Mouse (Mus musculus) forebrain, embryonic 10.5 days (tissue): ENCODE data around the gene Zfp28. TPM values are rescaled to one million over a fixed set of nuclear protein-coding genes. Genes with fewer than 3 reads are reported as not detected.

Experiments
- DNase-seq: peaks from one replicate; pipeline ENCODE4 v3.0.0-alpha.2; 2017; ENCODE audit warnings: low spot score; ENCODE audit errors: extremely low spot score
- H3K27ac ChIP-seq: fragments of 300-500 bp; sonication (generic); 2 replicates; pipeline ENCODE4 v1.5.1; 2016; ENCODE audit warnings: mild to moderate bottlenecking
- H3K27me3 ChIP-seq: fragments of 300-500 bp; sonication (generic); 2 replicates; pipeline ENCODE4 v1.6.1; 2016; ENCODE audit warnings: mild to moderate bottlenecking; ENCODE audit not compliant: poor library complexity, severe bottlenecking
- H3K36me3 ChIP-seq: fragments of 300-500 bp; sonication (generic); replicated peaks from 2 replicates; pipeline ENCODE4 v1.6.1; 2016; ENCODE audit warnings: mild to moderate bottlenecking, moderate library complexity
- H3K4me1 ChIP-seq: fragments of 300-500 bp; sonication (generic); 2 replicates; pipeline ENCODE4 v1.6.1; 2016
- H3K4me3 ChIP-seq: fragments of 300-500 bp; sonication (generic); 2 replicates; pipeline ENCODE4 v1.5.1; 2016; ENCODE audit warnings: mild to moderate bottlenecking, moderate library complexity
- H3K9me3 ChIP-seq: fragments of 300-500 bp; sonication (generic); 2 replicates; pipeline ENCODE4 v1.6.1; 2016; ENCODE audit warnings: mild to moderate bottlenecking, moderate library complexity
- WGBS: fragments of 180-500 bp; shearing (Covaris S2); methylation state at CpG from one replicate; pipeline ENCODE4 v1.1.7; 2016; 5-methylcytosine and 5-hydroxymethylcytosine counted together
- polyA plus RNA-seq: library from polyadenylated mRNA; unstranded; fragments of >200 nt; fragmentation: Nextera tagmentation; extraction: Ambion mirVana; gene quantifications from 2 replicates; pipeline ENCODE4 v1.2.1, GENCODE M21; 2016

Gene Zfp28
- polyA plus RNA-seq, result 9.3 and 10.9 TPM in 2 replicates

GRCm38 (mm10) chr7:6383044-6383455 lies at the start of gene Zfp28:
Zfp28 (plus strand) TSS chr7:6383295.
- peak; percentile 98 for DNase-seq
- Histone ChIP-seq H3K4me1 (peaks cover 20% of the 10 kb centered on the region), H3K36me3 (peaks cover 13% of the 10 kb centered on the region), H3K27ac (peak within 1 kb of the TSS; percentile 79), H3K9me3 (peaks cover 11% of the 10 kb centered on the region; the same call in 1 of the 2 replicates), H3K4me3 (peak within 1 kb of the TSS; percentile 71), H3K27me3 (no peaks in the 10 kb centered on the region)
- WGBS, result 0% methylated on average over 28 of the region's 28 CpGs

GRCm38 (mm10) chr7:6339865-6340264 lies 43.2 kb upstream of the Zfp28 start:
- H3K36me3 ChIP-seq, result no peaks in the 10 kb centered on the region
- H3K4me3 ChIP-seq, result no peak overlapping the region
- H3K9me3 ChIP-seq, result peaks cover 4% of the 10 kb centered on the region; the same call in 1 of the 2 replicates
- H3K4me1 ChIP-seq, result peaks cover 3% of the 10 kb centered on the region; the same call in 1 of the 2 replicates
- DNase-seq, result no peak
- no peak overlapping the region for H3K27ac ChIP-seq
- 82% methylated on average over 5 of the region's 5 CpGs for WGBS
- H3K27me3 ChIP-seq, result no peaks in the 10 kb centered on the region

- Histone ChIP-seq H3K9me3 (peaks cover 4% of the 10 kb centered on the region; the same call in 1 of the 2 replicates), H3K4me1 (peaks cover 3% of the 10 kb centered on the region; the same call in 1 of the 2 replicates), H3K27me3 (no peaks in the 10 kb centered on the region), H3K36me3 (no peaks in the 10 kb centered on the region), H3K4me3 (peak within 1 kb of the TSS; percentile 67), H3K27ac (peak within 1 kb of the TSS; percentile 91)
- WGBS, result under 1% methylated on average over 26 of the region's 26 CpGs
- peak; percentile 83 for DNase-seq
Observed at GRCm38 (mm10) chr7:6343501-6344071, 39.5 kb upstream of the Zfp28 start, which contains the start of gene Gm3854. Gm3854 (plus strand) TSS chr7:6343759.

GRCm38 (mm10) chr7:6344124-6344523 lies 39.0 kb upstream of the Zfp28 start:
- H3K36me3 ChIP-seq, result no peaks in the 10 kb centered on the region
- H3K9me3 ChIP-seq, result peaks cover 4% of the 10 kb centered on the region; the same call in 1 of the 2 replicates
- H3K4me1 ChIP-seq, result peaks cover 3% of the 10 kb centered on the region; the same call in 1 of the 2 replicates
- DNase-seq, result no peak
- H3K4me3 ChIP-seq, result peak overlapping the region; percentile 67
- H3K27me3 ChIP-seq, result no peaks in the 10 kb centered on the region
- WGBS, result 32% methylated on average over 10 of the region's 10 CpGs
- peak overlapping the region; percentile 91; the same call in 1 of the 2 replicates for H3K27ac ChIP-seq

GRCm38 (mm10) chr7:6358121-6358520 lies 25.0 kb upstream of the Zfp28 start:
- DNase-seq, result no peak
- peaks cover 13% of the 10 kb centered on the region for H3K36me3 ChIP-seq
- no peak overlapping the region for H3K27ac ChIP-seq
- peaks cover 10% of the 10 kb centered on the region for H3K4me1 ChIP-seq
- H3K4me3 ChIP-seq, result no peak overlapping the region
- no peaks in the 10 kb centered on the region for H3K27me3 ChIP-seq
- WGBS, result 70% methylated on average over 2 of the region's 2 CpGs
- 0 out of 2 replicates have a peak, but pooled peaks cover 1% of the 10 kb centered on the region for H3K9me3 ChIP-seq

- peaks cover 8% of the 10 kb centered on the region for H3K36me3 ChIP-seq
- H3K27ac ChIP-seq, result no peak overlapping the region
- peaks cover 16% of the 10 kb centered on the region for H3K4me1 ChIP-seq
- H3K27me3 ChIP-seq, result no peaks in the 10 kb centered on the region
- H3K9me3 ChIP-seq, result 0 out of 2 replicates have a peak, but pooled peaks cover 3% of the 10 kb centered on the region
- H3K4me3 ChIP-seq, result no peak overlapping the region
- DNase-seq, result no peak
- WGBS, result 53% methylated on average over 10 of the region's 10 CpGs
Observed at GRCm38 (mm10) chr7:6358937-6359590, 24.0 kb upstream of the Zfp28 start.

- Histone ChIP-seq H3K27ac (no peak overlapping the region), H3K27me3 (no peaks in the 10 kb centered on the region), H3K4me1 (peaks cover 20% of the 10 kb centered on the region), H3K36me3 (no peaks in the 10 kb centered on the region), H3K9me3 (0 out of 2 replicates have a peak, but pooled peaks cover 3% of the 10 kb centered on the region), H3K4me3 (no peak overlapping the region)
- 12% methylated on average over 9 of the region's 9 CpGs for WGBS
- DNase-seq, result peak; percentile 17
Observed at GRCm38 (mm10) chr7:6360477-6361060, 22.5 kb upstream of the Zfp28 start.

- no peaks in the 10 kb centered on the region for H3K27me3 ChIP-seq
- WGBS, result 27% methylated on average over 7 of the region's 7 CpGs
- H3K36me3 ChIP-seq, result no peaks in the 10 kb centered on the region
- H3K4me1 ChIP-seq, result peaks cover 20% of the 10 kb centered on the region
- no peak for DNase-seq
- peak overlapping the region; percentile 84 for H3K27ac ChIP-seq
- peak overlapping the region; percentile 61 for H3K4me3 ChIP-seq
- H3K9me3 ChIP-seq, result 0 out of 2 replicates have a peak, but pooled peaks cover 3% of the 10 kb centered on the region
Observed at GRCm38 (mm10) chr7:6361756-6362155, 21.3 kb upstream of the Zfp28 start.

GRCm38 (mm10) chr7:6362268-6363046 lies 20.6 kb upstream of the Zfp28 start:
- Histone ChIP-seq H3K4me1 (peaks cover 20% of the 10 kb centered on the region), H3K27ac (peak overlapping the region; percentile 84), H3K27me3 (no peaks in the 10 kb centered on the region), H3K4me3 (peak overlapping the region; percentile 61), H3K36me3 (no peaks in the 10 kb centered on the region), H3K9me3 (0 out of 2 replicates have a peak, but pooled peaks cover 3% of the 10 kb centered on the region)
- under 1% methylated on average over 38 of the region's 38 CpGs for WGBS
- peak; percentile 98 for DNase-seq

- 0% methylated on average over 23 of the region's 23 CpGs for WGBS
- Histone ChIP-seq H3K9me3 (0 out of 2 replicates have a peak, but pooled peaks cover 3% of the 10 kb centered on the region), H3K4me1 (peaks cover 20% of the 10 kb centered on the region), H3K36me3 (no peaks in the 10 kb centered on the region), H3K27me3 (no peaks in the 10 kb centered on the region), H3K27ac (peak within 1 kb of the TSS; percentile 84), H3K4me3 (peak within 1 kb of the TSS; percentile 61)
- peak; percentile 88 for DNase-seq
Observed at GRCm38 (mm10) chr7:6363047-6363488, 20.0 kb upstream of the Zfp28 start, which contains the start of gene Zfp78. Zfp78 (plus strand) TSS chr7:6363280.

- H3K4me3 ChIP-seq, result no peak overlapping the region
- no peaks in the 10 kb centered on the region for H3K36me3 ChIP-seq
- H3K27ac ChIP-seq, result no peak overlapping the region
- DNase-seq, result no peak
- 67% methylated on average over 1 of the region's 1 CpGs for WGBS
- H3K9me3 ChIP-seq, result 0 out of 2 replicates have a peak, but pooled peaks cover 3% of the 10 kb centered on the region
- peaks cover 20% of the 10 kb centered on the region for H3K4me1 ChIP-seq
- H3K27me3 ChIP-seq, result no peaks in the 10 kb centered on the region
Observed at GRCm38 (mm10) chr7:6364761-6365160, 18.3 kb upstream of the Zfp28 start.

GRCm38 (mm10) chr7:6367185-6367584 lies 15.9 kb upstream of the Zfp28 start:
- H3K4me1 ChIP-seq, result peaks cover 10% of the 10 kb centered on the region
- 0 out of 2 replicates have a peak, but pooled peaks cover 3% of the 10 kb centered on the region for H3K9me3 ChIP-seq
- H3K36me3 ChIP-seq, result no peaks in the 10 kb centered on the region
- 88% methylated on average over 5 of the region's 5 CpGs for WGBS
- no peak for DNase-seq
- no peak overlapping the region for H3K4me3 ChIP-seq
- no peak overlapping the region for H3K27ac ChIP-seq
- H3K27me3 ChIP-seq, result no peaks in the 10 kb centered on the region
